Mouse (Mus musculus) limb, embryonic 11.5 days (tissue): Measurements from ENCODE around the gene Enox1. TPM values are rescaled to one million over a fixed set of nuclear protein-coding genes. Genes with fewer than 3 reads are reported as not detected.

Source experiments
- ATAC-seq: fragments of 200-750 bp; cut with Nextera tagmentation; 2 replicates; pipeline ENCODE4 v1.8.0; 2017; ENCODE audit warnings: low read depth; ENCODE audit not compliant: insufficient number of reproducible peaks, low FRiP score, low TSS enrichment
- DNase-seq: peaks from one replicate; pipeline ENCODE4 v3.0.0-alpha.2; 2015; ENCODE audit warnings: low spot score
- H3K27ac ChIP-seq: fragments of 300-500 bp; sonication (generic); replicated peaks from 2 replicates; pipeline ENCODE4 v1.5.1; 2014; ENCODE audit warnings: low read depth, mild to moderate bottlenecking, low read length
- H3K27me3 ChIP-seq: fragments of 300-500 bp; sonication (generic); 2 replicates; pipeline ENCODE4 v1.6.1; 2014; ENCODE audit warnings: mild to moderate bottlenecking, low read length, mixed read lengths; ENCODE audit not compliant: control insufficient read depth, insufficient read depth
- H3K36me3 ChIP-seq: fragments of 300-500 bp; sonication (generic); 2 replicates; pipeline ENCODE4 v1.6.1; 2014; ENCODE audit warnings: mild to moderate bottlenecking, low read length, moderate library complexity, mixed read lengths; ENCODE audit not compliant: control insufficient read depth, insufficient read depth
- H3K4me1 ChIP-seq: fragments of 300-500 bp; sonication (generic); 2 replicates; pipeline ENCODE4 v1.6.1; 2014; ENCODE audit warnings: low read length, mixed read lengths; ENCODE audit not compliant: control insufficient read depth, insufficient read depth
- H3K4me2 ChIP-seq: fragments of 300-500 bp; sonication (generic); 2 replicates; pipeline ENCODE4 v1.6.1; 2014; ENCODE audit warnings: low read depth, mild to moderate bottlenecking, moderate library complexity; ENCODE audit not compliant: severe bottlenecking
- H3K4me3 ChIP-seq: fragments of 300-500 bp; sonication (generic); 2 replicates; pipeline ENCODE4 v1.5.1; 2014; ENCODE audit warnings: low read depth, low read length
- H3K9ac ChIP-seq: fragments of 300-500 bp; sonication (generic); 2 replicates; pipeline ENCODE4 v1.6.1; 2014; ENCODE audit warnings: mild to moderate bottlenecking, low read length
- H3K9me3 ChIP-seq: fragments of 300-500 bp; sonication (generic); 2 replicates; pipeline ENCODE4 v1.6.1; 2016; ENCODE audit warnings: low read length; ENCODE audit not compliant: control insufficient read depth
- WGBS: fragments of 180-500 bp; shearing (Covaris S2); extraction: QIAGEN DNeasy Blood & Tissue Kit; methylation state at CpG from one replicate; pipeline ENCODE4 v1.1.7; 2014; 5-methylcytosine and 5-hydroxymethylcytosine counted together
- polyA plus RNA-seq: library from polyadenylated mRNA; unstranded; fragments of >200 nt; fragmentation: Nextera tagmentation; extraction: Ambion mirVana; gene quantifications from 2 replicates; pipeline ENCODE4 v1.2.1, GENCODE M21; 2014

The Enox1 gene
- polyA plus RNA-seq, 1 experiment from 2014 or later: 5.6 TPM

- no peak overlapping the region for H3K9ac ChIP-seq
- no peaks in the 10 kb centered on the region for H3K36me3 ChIP-seq
- WGBS: 88% methylated on average over 5 of the region's 5 CpGs
- no peaks in the 10 kb centered on the region for H3K4me1 ChIP-seq
- ATAC-seq (no peak), DNase-seq (no peak)
- H3K9me3 ChIP-seq: no peaks in the 10 kb centered on the region
- no peak overlapping the region for H3K4me3 ChIP-seq
- no peaks in the 10 kb centered on the region for H3K27me3 ChIP-seq
- no peak overlapping the region for H3K27ac ChIP-seq
- H3K4me2 ChIP-seq: no peak overlapping the region
Measured at GRCm38 (mm10) chr14:77389276-77389675, 232.7 kb downstream of the Enox1 start.

- no peak overlapping the region for H3K4me2 ChIP-seq
- H3K27ac ChIP-seq: no peak overlapping the region
- no peaks in the 10 kb centered on the region for H3K36me3 ChIP-seq
- no peak overlapping the region for H3K4me3 ChIP-seq
- no peaks in the 10 kb centered on the region for H3K4me1 ChIP-seq
- 74% methylated on average over 1 of the region's 1 CpGs for WGBS
- no peaks in the 10 kb centered on the region for H3K9me3 ChIP-seq
- DNase-seq (no peak), ATAC-seq (no peak)
- no peaks in the 10 kb centered on the region for H3K27me3 ChIP-seq
- H3K9ac ChIP-seq: no peak overlapping the region
Measured at GRCm38 (mm10) chr14:77392476-77392875, 235.9 kb downstream of the Enox1 start.

GRCm38 (mm10) chr14:77406241-77407114 is 249.9 kb downstream of the Enox1 start:
- DNase-seq (peak; percentile 12), ATAC-seq (no peak)
- Histone ChIP-seq H3K36me3 (no peaks in the 10 kb centered on the region), H3K27me3 (no peaks in the 10 kb centered on the region), H3K4me1 (no peaks in the 10 kb centered on the region), H3K9me3 (no peaks in the 10 kb centered on the region), H3K4me2 (no peak overlapping the region), H3K27ac (no peak overlapping the region), H3K4me3 (no peak overlapping the region), H3K9ac (no peak overlapping the region)
- 69% methylated on average over 5 of the region's 5 CpGs for WGBS

GRCm38 (mm10) chr14:77409271-77409940 is 252.8 kb downstream of the Enox1 start:
- H3K36me3 ChIP-seq: no peaks in the 10 kb centered on the region
- WGBS: 90% methylated on average over 8 of the region's 8 CpGs
- no peak overlapping the region for H3K9ac ChIP-seq
- no peak overlapping the region for H3K4me3 ChIP-seq
- no peak overlapping the region for H3K27ac ChIP-seq
- DNase-seq (peak; percentile 6), ATAC-seq (no peak)
- no peaks in the 10 kb centered on the region for H3K9me3 ChIP-seq
- no peaks in the 10 kb centered on the region for H3K27me3 ChIP-seq
- no peaks in the 10 kb centered on the region for H3K4me1 ChIP-seq
- H3K4me2 ChIP-seq: no peak overlapping the region

GRCm38 (mm10) chr14:77410354-77410753 is 253.8 kb downstream of the Enox1 start:
- Histone ChIP-seq H3K4me3 (no peak overlapping the region), H3K9ac (no peak overlapping the region), H3K4me1 (no peaks in the 10 kb centered on the region), H3K27ac (no peak overlapping the region), H3K36me3 (no peaks in the 10 kb centered on the region), H3K27me3 (no peaks in the 10 kb centered on the region), H3K4me2 (no peak overlapping the region), H3K9me3 (no peaks in the 10 kb centered on the region)
- no peak for DNase-seq
- WGBS: 95% methylated on average over 9 of the region's 9 CpGs
- ATAC-seq: no peak

GRCm38 (mm10) chr14:77413106-77413505 is 256.5 kb downstream of the Enox1 start:
- Histone ChIP-seq H3K27ac (no peak overlapping the region), H3K9me3 (no peaks in the 10 kb centered on the region), H3K9ac (no peak overlapping the region), H3K27me3 (no peaks in the 10 kb centered on the region), H3K4me2 (no peak overlapping the region), H3K4me1 (no peaks in the 10 kb centered on the region), H3K36me3 (no peaks in the 10 kb centered on the region), H3K4me3 (no peak overlapping the region)
- DNase-seq: no peak
- WGBS: 86% methylated on average over 5 of the region's 5 CpGs
- ATAC-seq: no peak

GRCm38 (mm10) chr14:77416358-77416757 is 259.8 kb downstream of the Enox1 start:
- 82% methylated on average over 2 of the region's 2 CpGs for WGBS
- Histone ChIP-seq H3K4me2 (no peak overlapping the region), H3K4me3 (no peak overlapping the region), H3K4me1 (no peaks in the 10 kb centered on the region), H3K27ac (no peak overlapping the region), H3K9me3 (no peaks in the 10 kb centered on the region), H3K9ac (no peak overlapping the region), H3K36me3 (no peaks in the 10 kb centered on the region), H3K27me3 (no peaks in the 10 kb centered on the region)
- ATAC-seq: no peak
- DNase-seq: peak; percentile 2

GRCm38 (mm10) chr14:77421031-77421430 is 264.5 kb downstream of the Enox1 start:
- Histone ChIP-seq H3K4me1 (no peaks in the 10 kb centered on the region), H3K9ac (no peak overlapping the region), H3K4me3 (no peak overlapping the region), H3K4me2 (no peak overlapping the region), H3K9me3 (no peaks in the 10 kb centered on the region), H3K27ac (no peak overlapping the region), H3K36me3 (no peaks in the 10 kb centered on the region), H3K27me3 (no peaks in the 10 kb centered on the region)
- ATAC-seq (no peak), DNase-seq (no peak)
- 81% methylated on average over 6 of the region's 6 CpGs for WGBS
